Comparison of ENCODE assay signal across 8 mouse cellular contexts in genomic region chr2:155517455-155518423, GRCm38 (mm10). TPM values are rescaled to one million over a fixed set of nuclear protein-coding genes. Genes with fewer than 3 reads are reported as not detected.
DNase-seq lines count a peak whose midpoint lies in the region; ATAC-seq and TF ChIP-seq lines count a peak whose summit lies in the region.

TSS of gene Acss2 (plus strand) at chr2:155517948.
TSS of gene Ggt7 (minus strand) at chr2:155518237.

- peak within 1 kb of the TSS; percentile 62 for H3K4me3 ChIP-seq in cortical plate, adult 2 months (ENCODE audit: insufficient read depth, low read length)
- peak within 1 kb of the TSS; percentile 95 for H3K4me3 ChIP-seq in megakaryocyte, embryonic 14.5 days (replicated peaks)

- peak; percentile 63; the same call in 1 of the 2 replicates for TF ChIP-seq POLR2A in cortical plate, adult 2 months (IDR thresholded peaks at IDR 0.05; ENCODE audit: extremely low read depth, insufficient read depth, low read length)

- peak; percentile 56 for TF ChIP-seq CTCF in cortical plate, adult 2 months (IDR thresholded peaks at IDR 0.05; ENCODE audit: extremely low read depth, insufficient read depth, low read length)

- peaks cover 2% of the 10 kb centered on the region; the same call in 1 of the 2 replicates for H3K4me1 ChIP-seq in cortical plate, adult 2 months (ENCODE audit: control insufficient read depth, insufficient read depth, low read length)
- H3K4me1 ChIP-seq in megakaryocyte, embryonic 14.5 days = peaks cover 57% of the 10 kb centered on the region

- DNase-seq in gastrocnemius, adult 8-10 months (ENCODE audit: low spot score in 2 of 2) = peak; percentile 99
- peak; percentile 79 for DNase-seq in hindlimb bud, embryonic 11.5 days (ENCODE audit: extremely low spot score, low read depth, low spot score)
- DNase-seq in left cerebral cortex, adult 8-10 months (ENCODE audit: low spot score in 2 of 2) = peak; percentile 94 to 99
- DNase-seq in right cerebral cortex, postnatal 10 days (ENCODE audit: low spot score in 2 of 2) = peak; percentile 98 to 99
- DNase-seq in urinary bladder, postnatal 25 days (ENCODE audit: low spot score) = peak; percentile 97

- H3K36me3 ChIP-seq in megakaryocyte, embryonic 14.5 days (replicated peaks; ENCODE audit: low read length) = peaks cover 12% of the 10 kb centered on the region

- H3K27me3 ChIP-seq in megakaryocyte, embryonic 14.5 days (replicated peaks) = peaks cover 26% of the 10 kb centered on the region

- peak; percentile 90 for ATAC-seq in activated CD4-positive, CD25-positive, alpha-beta regulatory T cell, adult 4 months

- H3K9me3 ChIP-seq in megakaryocyte, embryonic 14.5 days = no peaks in the 10 kb centered on the region

- H3K27ac ChIP-seq in cortical plate, adult 2 months (ENCODE audit: insufficient read depth, low read length) = no peak within 1 kb of the TSS

RNA-seq across cellular contexts. Expression of gene Acss2, which starts in this region (rescaled TPM):
- polyA plus RNA-seq in activated CD4-positive, CD25-positive, alpha-beta regulatory T cell, adult 4 months (2017; shearing (Covaris generic)) = 10 to 100 TPM; 13.9 to 16.4 TPM
- polyA plus RNA-seq in cortical plate, adult 2 months (2012; rRNA removed) = 77.3 and 77.7 TPM in 2 replicates
- total RNA-seq in gastrocnemius, adult 8-10 months (2022) = 10 to 100 TPM; 25.7 to 34.5 (median 30.1) TPM
- 10 to 100 TPM; 53.0 to 64.3 (median 55.1) TPM for total RNA-seq in left cerebral cortex, adult 8-10 months (2022)
- polyA plus RNA-seq in megakaryocyte, embryonic 14.5 days (2012; ENCODE audit: insufficient read depth, low replicate concordance) = 4.9 and 10.2 TPM in 2 replicates

RNA-seq across cellular contexts. Expression of gene Ggt7, which starts in this region (rescaled TPM):
- 1 to 10 TPM; 4.6 to 8.2 TPM for polyA plus RNA-seq in activated CD4-positive, CD25-positive, alpha-beta regulatory T cell, adult 4 months (2017; shearing (Covaris generic))
- polyA plus RNA-seq in cortical plate, adult 2 months (2012; rRNA removed) = 261 and 264 TPM in 2 replicates
- total RNA-seq in gastrocnemius, adult 8-10 months (2022) = 1 to 10 TPM in 2 of 4 experiments, under 1 TPM in 2; 0.75 to 1.4 (median 1.1) TPM
- total RNA-seq in left cerebral cortex, adult 8-10 months (2022) = 100 to 1,000 TPM; 104 to 117 (median 113) TPM
- polyA plus RNA-seq in megakaryocyte, embryonic 14.5 days (2012; ENCODE audit: insufficient read depth, low replicate concordance) = 0.60 and 24.0 TPM in 2 replicates

Comparison
In these comparisons a context has a peak if more than half of its experiments do, and no peak if none do; other contexts are left out.
1. RNA of gene Ggt7 (total RNA-seq): 104 to 117 TPM in left cerebral cortex, adult 8-10 months; 0.75 to 1.4 TPM in gastrocnemius, adult 8-10 months; every median in the first group is over 10 times any median in the second.
2. RNA of gene Ggt7 (polyA plus RNA-seq): 261 to 264 TPM in cortical plate, adult 2 months; 4.6 to 8.2 TPM in activated CD4-positive, CD25-positive, alpha-beta regulatory T cell, adult 4 months and 0.60 to 24.0 TPM in megakaryocyte, embryonic 14.5 days; every median in the first group is over 10 times any median in the second.
3. Peak in every context shown above with its lines, with median percentiles within 50 percentile points of each other: DNase-seq.